Comparison of ENCODE assay signal across 19 mouse cellular contexts in the genomic region with DNA sequence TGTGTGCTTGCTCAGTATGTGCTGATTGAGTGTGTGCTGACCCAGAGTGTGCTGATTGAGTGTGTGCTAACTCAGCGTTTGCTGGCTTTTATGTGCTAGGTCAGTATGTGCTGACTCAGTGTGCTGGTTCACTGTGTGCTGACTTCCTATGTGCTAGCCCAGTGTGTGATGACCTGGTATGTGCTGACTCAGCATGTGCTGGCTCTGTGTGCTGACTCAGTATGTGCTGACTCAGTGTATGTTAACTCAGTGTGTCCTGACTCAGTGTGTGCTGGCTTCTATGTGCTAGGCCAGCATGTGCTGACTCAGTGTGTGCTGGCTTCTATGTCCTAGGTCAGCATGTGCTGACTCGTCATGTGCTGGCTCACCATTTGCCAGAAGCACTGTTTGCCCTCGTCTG. TPM values are rescaled to one million over a fixed set of nuclear protein-coding genes. Genes with fewer than 3 reads are reported as not detected.
"Had no signal": no experiment of that assay in that cellular context is flagged by ENCODE, and none has a peak within 500 bp of the region (broad histone marks: within the 10 kb centered on the region; RNA-seq: fewer than 3 reads in every experiment).

No protein-coding gene starts in this region.

- DNase-seq: kidney, adult 2 months; kidney, postnatal 25 days; layer of hippocampus, adult 9-11 months; liver, embryonic 13.5 days; lung, embryonic 14.5 days; lung, postnatal 10 days; lung, postnatal 4 days; right cerebral cortex, adult 18-20 months; right cerebral cortex, postnatal 14 days; right cerebral cortex, postnatal 4 days; thymus, adult 18-20 months; thymus, postnatal 36 days had no signal

- H3K36me3 ChIP-seq: liver, embryonic 13.5 days; midbrain, embryonic 10.5 days; midbrain, embryonic 15.5 days; neural tube, embryonic 12.5 days; neural tube, embryonic 15.5 days had no signal

- H3K9ac ChIP-seq: liver, embryonic 13.5 days; lung, embryonic 14.5 days; midbrain, embryonic 15.5 days; neural tube, embryonic 12.5 days; neural tube, embryonic 15.5 days had no signal

- H3K27ac ChIP-seq: kidney, postnatal 0 days; layer of hippocampus, adult 2 months; liver, embryonic 13.5 days; midbrain, embryonic 10.5 days; midbrain, embryonic 15.5 days; neural tube, embryonic 12.5 days; neural tube, embryonic 15.5 days had no signal

- H3K9me3 ChIP-seq: liver, embryonic 13.5 days; midbrain, embryonic 10.5 days; midbrain, embryonic 15.5 days; neural tube, embryonic 12.5 days; neural tube, embryonic 15.5 days had no signal

- H3K4me1 ChIP-seq: liver, embryonic 13.5 days had no signal

- ATAC-seq: midbrain, embryonic 15.5 days had no signal

- H3K4me2 ChIP-seq: liver, embryonic 13.5 days; lung, embryonic 14.5 days; midbrain, embryonic 15.5 days; neural tube, embryonic 12.5 days; neural tube, embryonic 15.5 days had no signal

- H3K4me3 ChIP-seq: layer of hippocampus, adult 2 months; liver, embryonic 13.5 days; midbrain, embryonic 10.5 days; midbrain, embryonic 15.5 days; neural tube, embryonic 12.5 days; neural tube, embryonic 15.5 days had no signal

- H3K27me3 ChIP-seq: midbrain, embryonic 15.5 days; neural tube, embryonic 12.5 days; neural tube, embryonic 15.5 days had no signal

RNA-seq across cellular contexts. Expression of gene Klhdc7a, which starts 32.3 kb away (rescaled TPM):
- total RNA-seq: megakaryocyte progenitor cell, adult 5-6 weeks had no signal
- polyA plus RNA-seq: neural tube, embryonic 12.5 days had no signal
